Mouse (Mus musculus) cortical plate, adult 2 months (tissue): ENCODE results near the gene Rhox11. TPM values are rescaled to one million over a fixed set of nuclear protein-coding genes. Genes with fewer than 3 reads are reported as not detected.
"Not testable (repeated sequence)": the region's sequence is repeated elsewhere in the genome, so short reads cannot be mapped to it uniquely, and the experiment has no call there.

Experiments
- H3K27ac ChIP-seq: fragments of 200-500 bp; 2 replicates; pipeline ENCODE4 v1.5.1; 2012; ENCODE audit warnings: low read length, control low read depth, inconsistent platforms; ENCODE audit not compliant: insufficient read depth
- H3K4me1 ChIP-seq: fragments of 200-500 bp; 2 replicates; pipeline ENCODE4 v1.6.1; 2011; ENCODE audit warnings: low read length; ENCODE audit not compliant: control insufficient read depth, insufficient read depth
- H3K4me3 ChIP-seq: fragments of 200-500 bp; 2 replicates; pipeline ENCODE4 v1.5.1; 2011; ENCODE audit warnings: mild to moderate bottlenecking, low read length, control low read depth; ENCODE audit not compliant: insufficient read depth
- CTCF ChIP-seq: fragments of 200-500 bp; IDR thresholded peaks from 2 replicates; pipeline ENCODE4 v1.5.1; 2011; ENCODE audit warnings: mild to moderate bottlenecking, control low read depth, low read length; ENCODE audit not compliant: insufficient read depth; ENCODE audit errors: extremely low read depth
- POLR2A ChIP-seq: fragments of 200-500 bp; IDR thresholded peaks from 2 replicates; pipeline ENCODE4 v1.6.1; 2011; ENCODE audit warnings: mild to moderate bottlenecking, low read length, control low read depth; ENCODE audit not compliant: insufficient read depth; ENCODE audit errors: extremely low read depth
- polyA plus RNA-seq: library from polyadenylated mRNA; depleted of rRNA; stranded (reverse); fragments of >200 nt; gene quantifications from 2 replicates; pipeline ENCODE4 v1.2.3, GENCODE M21; 2012; rRNA removed

Rhox11 gene
- polyA plus RNA-seq, result not detected in 2 replicates

DNA sequence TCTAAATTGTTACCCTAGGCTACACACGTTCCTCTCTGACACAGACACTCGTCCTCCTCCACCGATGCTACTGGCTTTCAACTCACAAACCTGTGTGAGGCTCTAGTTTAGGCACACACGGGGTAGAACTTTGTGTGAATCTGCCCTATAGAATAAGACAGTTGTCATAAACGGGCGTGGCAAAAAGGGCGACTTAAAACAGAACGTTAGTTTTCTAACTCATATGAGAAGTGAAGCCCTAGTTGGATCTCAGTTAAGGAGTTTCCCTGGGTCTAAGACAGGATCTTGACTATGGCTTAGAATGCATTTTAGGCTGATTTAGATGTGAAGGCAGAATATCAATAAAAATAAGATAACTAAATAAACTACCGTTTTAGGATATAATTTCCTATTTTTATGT is at the start of gene Rhox11:
Rhox11 (minus strand) TSS at position 101 of the 400 bp plus-strand sequence.
- H3K4me3 ChIP-seq, result no peak within 1 kb of the TSS
- H3K4me1 ChIP-seq, result no peaks in the 10 kb centered on the region
- no peak within 1 kb of the TSS for H3K27ac ChIP-seq
- TF ChIP-seq CTCF (no peak), POLR2A (no peak)

DNA sequence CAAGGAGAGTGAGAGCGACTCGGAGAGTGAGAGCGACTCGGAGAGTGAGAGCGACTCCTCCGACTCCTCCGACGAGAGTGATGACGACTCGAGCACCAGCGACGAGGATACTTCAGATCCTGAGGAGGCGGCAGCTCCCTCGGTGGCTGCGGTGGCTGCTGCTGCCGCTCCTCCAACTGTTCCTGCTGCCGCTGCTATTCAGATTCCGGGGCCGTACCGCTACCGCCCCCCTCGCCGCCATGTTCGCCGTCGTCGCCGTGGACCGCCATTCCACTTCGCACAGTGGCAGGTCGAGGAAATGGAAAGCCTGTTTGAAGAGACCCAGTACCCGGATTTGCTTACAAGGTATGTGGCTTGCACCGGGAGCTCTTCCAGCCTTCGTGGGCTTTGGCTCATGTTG is 36.5 kb upstream of the Rhox11 start:
- TF ChIP-seq CTCF, result no peak
- H3K4me1 ChIP-seq, result no peaks in the 10 kb centered on the region
- H3K4me3 ChIP-seq, result no peak overlapping the region
- H3K27ac ChIP-seq, result no peak overlapping the region

GRCm38 (mm10) chrX:38120982-38121381 is 36.0 kb upstream of the Rhox11 start, which contains the start of gene Rhox13:
TSS of gene Rhox13 (plus strand) at chrX:38121219.
- Histone ChIP-seq H3K4me1 (no peaks in the 10 kb centered on the region), H3K27ac (no peak within 1 kb of the TSS), H3K4me3 (no peak within 1 kb of the TSS)
- TF ChIP-seq CTCF, result no peak
- no peak for TF ChIP-seq POLR2A

- TF ChIP-seq CTCF, result no peak
- TF ChIP-seq POLR2A, result no peak
- no peak within 1 kb of the TSS for H3K4me3 ChIP-seq
- no peak within 1 kb of the TSS for H3K27ac ChIP-seq
- no peaks in the 10 kb centered on the region for H3K4me1 ChIP-seq
Measured at GRCm38 (mm10) chrX:38110807-38111206, 25.9 kb upstream of the Rhox11 start, which contains the start of gene Rhox12. TSS of gene Rhox12 (minus strand) at chrX:38110907.

DNA sequence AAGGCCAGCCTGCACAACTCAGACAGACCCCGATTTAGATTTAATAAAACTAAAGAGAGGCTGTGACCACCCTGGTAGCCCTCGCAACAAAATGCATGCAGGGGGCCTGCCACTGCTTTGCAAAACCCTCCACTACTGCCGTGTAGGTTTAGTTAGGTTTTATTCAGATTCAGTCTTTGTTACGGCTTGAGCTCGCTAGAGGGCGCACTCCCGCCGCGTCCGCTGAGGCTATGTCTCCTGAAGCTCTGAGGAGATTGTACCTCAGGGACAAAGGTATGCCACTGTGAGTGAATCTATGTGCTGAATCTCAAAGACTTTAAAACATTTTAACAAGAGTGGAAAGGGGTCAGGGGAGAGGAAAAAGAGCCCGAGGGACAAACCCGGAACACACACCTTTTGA is 715 bp downstream of the Rhox11 start:
- H3K4me3 ChIP-seq, result no peak overlapping the region
- no peak overlapping the region for H3K27ac ChIP-seq
- H3K4me1 ChIP-seq, result no peaks in the 10 kb centered on the region
- TF ChIP-seq POLR2A, result no peak
- TF ChIP-seq CTCF, result peak; percentile 55

- TF ChIP-seq POLR2A, result no peak
- no peak for TF ChIP-seq CTCF
Measured at GRCm38 (mm10) chrX:38066175-38066574, 18.8 kb downstream of the Rhox11 start, which contains the start of gene Rhox10. TSS of gene Rhox10 (plus strand) at chrX:38066475.

DNA sequence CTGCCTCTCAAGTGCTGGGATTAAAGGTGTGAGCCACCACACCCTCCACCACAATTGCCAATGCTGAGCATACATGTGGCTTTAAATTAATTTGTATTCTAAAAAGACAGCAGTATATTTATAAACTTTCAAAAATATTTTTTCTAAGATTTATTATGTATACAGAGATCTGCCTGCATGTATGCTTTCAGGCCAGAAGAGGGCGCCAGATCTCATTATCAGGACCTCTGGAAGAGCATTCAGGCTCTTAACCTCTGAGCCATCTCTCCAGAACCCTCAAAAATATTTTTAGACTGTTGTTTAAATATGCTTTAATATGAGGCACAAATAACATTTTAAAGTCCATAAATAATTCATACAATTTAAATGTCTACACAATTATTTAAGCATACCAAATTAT is 23.4 kb downstream of the Rhox11 start:
- H3K4me3 ChIP-seq, result no peak overlapping the region
- TF ChIP-seq CTCF (peak; percentile 32; the same call in 1 of the 2 replicates), POLR2A (no peak)
- no peak overlapping the region for H3K27ac ChIP-seq
- H3K4me1 ChIP-seq, result no peaks in the 10 kb centered on the region

More at GRCm38 (mm10) chrX:38066175-38066574, 18.8 kb downstream of the Rhox11 start, which contains the start of gene Rhox10:
- H3K4me1 ChIP-seq, result no peaks in the 10 kb centered on the region
- no peak within 1 kb of the TSS for H3K27ac ChIP-seq
- H3K4me3 ChIP-seq, result no peak within 1 kb of the TSS

DNA sequence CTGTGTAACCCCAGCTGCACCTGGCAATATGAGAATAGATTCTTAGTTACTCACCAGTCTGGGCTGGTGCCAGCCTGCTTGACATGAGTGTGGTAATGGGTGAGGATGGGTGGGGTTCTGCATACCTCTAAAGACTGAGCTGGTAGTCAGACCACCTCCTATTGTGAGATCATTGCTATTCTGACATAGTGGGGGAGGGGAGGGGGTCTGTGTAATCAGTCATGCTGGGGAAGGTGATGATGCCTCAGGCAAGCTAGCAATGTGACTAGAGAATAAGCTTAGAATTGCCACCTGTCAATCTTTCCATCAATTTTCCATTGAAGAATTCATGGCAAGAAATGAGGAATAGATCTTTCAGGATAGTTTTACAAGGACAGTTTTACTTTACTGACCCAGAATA is 41.9 kb downstream of the Rhox11 start, which contains the start of gene Btg1-ps2:
Btg1-ps2 (minus strand) TSS at position 101 of the 400 bp plus-strand sequence.
- H3K4me3 ChIP-seq, result not testable (repeated sequence)

GRCm38 (mm10) chrX:38039666-38040065 is 45.3 kb downstream of the Rhox11 start:
- Histone ChIP-seq H3K27ac (no peak overlapping the region), H3K4me1 (no peaks in the 10 kb centered on the region), H3K4me3 (no peak overlapping the region)
- TF ChIP-seq CTCF (no peak), POLR2A (no peak)

More for the DNA sequence above, 41.9 kb downstream of the Rhox11 start, which contains the start of gene Btg1-ps2:
- H3K27ac ChIP-seq, H3K4me1 ChIP-seq: not testable (repeated sequence)

DNA sequence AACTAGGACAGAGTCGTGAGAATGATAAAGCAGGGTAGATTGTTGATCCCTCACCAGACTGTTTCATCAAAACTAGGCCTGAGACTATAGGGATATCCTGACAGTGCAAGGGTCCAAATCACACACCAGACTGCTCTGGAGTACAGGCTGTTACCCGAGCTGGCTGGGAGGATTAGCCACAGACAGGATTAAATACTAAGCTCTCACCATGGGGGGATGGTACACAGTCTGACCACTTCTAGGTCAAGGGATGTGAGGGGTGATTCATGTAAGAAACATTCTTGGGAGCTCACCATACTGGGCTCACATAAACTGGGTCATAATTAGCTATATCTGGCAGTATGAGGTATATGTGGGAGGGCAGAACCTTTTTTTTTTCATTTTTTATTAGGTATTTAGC is 51.1 kb downstream of the Rhox11 start:
- TF ChIP-seq POLR2A (no peak), CTCF (no peak)
- H3K4me1 ChIP-seq, result no peaks in the 10 kb centered on the region
- H3K4me3 ChIP-seq, result no peak overlapping the region
- H3K27ac ChIP-seq, result no peak overlapping the region

Other genes starting within 250 kb of the Rhox11 start
- gene Rhox8, start 206.2 kb downstream of the Rhox11 start, polyA plus RNA-seq, result not detected in 2 replicates
- gene Rhox7b, start 187.9 kb downstream of the Rhox11 start, polyA plus RNA-seq, result not detected in 2 replicates
- not detected in 2 replicates for gene Rhox9, start 183.4 kb downstream of the Rhox11 start, polyA plus RNA-seq
- not detected in 2 replicates for gene Btg1-ps1, start 66.3 kb downstream of the Rhox11 start, polyA plus RNA-seq
- gene Btg1-ps2, start 42.0 kb downstream of the Rhox11 start, polyA plus RNA-seq, result not detected in 2 replicates
- gene Rhox10, start 18.7 kb downstream of the Rhox11 start, polyA plus RNA-seq, result not detected in 2 replicates
- gene Rhox12, start 25.8 kb upstream of the Rhox11 start, polyA plus RNA-seq, result not detected in 2 replicates
- not detected in 2 replicates for gene Rhox13, start 36.1 kb upstream of the Rhox11 start, polyA plus RNA-seq
- 9.7 and 10.0 TPM in 2 replicates for gene Zbtb33, start 104.7 kb upstream of the Rhox11 start, polyA plus RNA-seq
- gene Tmem255a, start 167.3 kb upstream of the Rhox11 start, polyA plus RNA-seq, result 8.8 and 10.1 TPM in 2 replicates
- not detected in 2 replicates for gene Atp1b4, start 231.0 kb upstream of the Rhox11 start, polyA plus RNA-seq